Mouse (Mus musculus): Measurements from ENCODE around the gene Pou2af1. TPM values are rescaled to one million over a fixed set of nuclear protein-coding genes. Genes with fewer than 3 reads are reported as not detected.

The Pou2af1 gene
- total RNA-seq (2021), result under 1 TPM; 0.48 to 0.61 TPM
- long read RNA-seq, experiment 1, partial matches to known transcripts, result 2 of 2 reads
- long read RNA-seq, experiment 1, other reads (novel, unspliced or antisense), result 0 of 2 reads
- long read RNA-seq, experiment 2, result 0 reads

- intact Hi-C loops (cut with DNase I), result no loop called here
- DNase-seq, result no peak
Measured at GRCm38 (mm10) chr9:51213023-51213728, at the start of gene Pou2af1. Gene Pou2af1 (plus strand): TSS chr9:51213708.

GRCm38 (mm10) chr9:51163989-51164388, 49.5 kb upstream of the Pou2af1 start:
- no peak for DNase-seq
- intact Hi-C loops (cut with DNase I), result loop anchor here (5.0 kb wide), 1 partner anchor 743 kb away; no protein-coding TSS in a partner anchor

DNA sequence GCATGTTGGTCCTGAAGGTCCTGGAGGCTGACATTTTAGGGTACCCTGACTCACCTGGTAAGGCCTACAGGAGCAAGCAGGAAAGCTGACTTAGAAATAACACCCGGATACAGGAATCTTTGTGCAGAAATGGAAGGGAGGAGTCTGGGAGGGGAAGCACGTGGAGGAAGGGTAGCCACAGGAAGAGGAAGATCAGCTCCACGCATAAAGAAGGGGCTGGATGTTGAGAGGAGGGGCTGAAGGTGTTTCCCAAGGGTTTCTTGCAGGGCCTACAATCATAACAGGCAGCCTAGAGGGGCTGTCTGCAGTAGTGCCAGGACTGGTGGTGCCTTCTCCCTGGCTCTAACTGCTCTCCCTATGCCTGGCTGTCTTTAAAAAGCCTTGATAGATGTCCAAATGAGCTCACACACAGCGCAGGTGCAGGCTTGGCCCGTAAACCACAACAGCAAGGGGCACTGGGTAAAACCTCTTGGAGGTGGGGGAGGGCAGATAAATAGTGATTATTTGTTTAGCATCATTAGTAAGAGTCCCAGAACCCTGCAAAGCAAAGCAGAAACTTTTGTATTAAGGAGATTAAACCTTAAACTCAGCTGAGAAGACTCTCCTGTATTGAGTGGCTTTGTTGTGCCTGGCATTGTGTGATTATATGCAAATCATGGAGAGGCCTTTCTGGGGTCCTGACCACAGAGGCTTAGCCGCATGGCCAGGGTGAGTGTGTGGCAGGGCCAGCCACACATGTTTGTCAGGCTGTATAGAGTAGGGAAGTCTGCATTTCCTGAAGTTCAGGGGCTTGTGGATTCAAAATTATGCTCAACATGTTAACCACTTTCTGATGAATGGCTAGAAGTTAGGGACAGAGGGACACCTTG, 48.0 kb upstream of the Pou2af1 start, which contains the start of gene Gm32742:
Gene Gm32742, minus strand, starts transcription at position 206 of the 869 bp plus-strand sequence.
- no peak for DNase-seq
- intact Hi-C loops (cut with DNase I), result no loop called here

DNA sequence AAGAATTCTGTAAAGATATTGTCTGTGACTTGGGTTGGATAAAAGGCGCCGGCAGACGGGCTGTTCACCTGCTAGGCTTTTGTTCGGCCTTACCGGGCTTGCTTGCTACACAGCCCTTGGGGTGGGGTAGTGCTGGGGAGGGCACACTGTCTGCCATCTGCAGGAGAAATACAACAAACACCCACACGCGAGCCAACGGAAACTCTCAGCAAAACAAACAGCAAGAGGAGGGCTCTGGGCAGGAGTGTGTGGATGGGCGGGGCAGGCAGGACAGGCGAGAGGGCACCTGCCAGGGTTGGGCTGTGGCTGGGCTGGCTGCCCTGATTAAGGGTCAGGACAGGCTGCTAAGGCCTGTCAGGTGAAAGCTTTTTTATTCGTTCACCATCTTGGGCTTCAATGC, 45.6 kb upstream of the Pou2af1 start:
- intact Hi-C loops (cut with DNase I), result no loop called here
- no peak for DNase-seq

DNA sequence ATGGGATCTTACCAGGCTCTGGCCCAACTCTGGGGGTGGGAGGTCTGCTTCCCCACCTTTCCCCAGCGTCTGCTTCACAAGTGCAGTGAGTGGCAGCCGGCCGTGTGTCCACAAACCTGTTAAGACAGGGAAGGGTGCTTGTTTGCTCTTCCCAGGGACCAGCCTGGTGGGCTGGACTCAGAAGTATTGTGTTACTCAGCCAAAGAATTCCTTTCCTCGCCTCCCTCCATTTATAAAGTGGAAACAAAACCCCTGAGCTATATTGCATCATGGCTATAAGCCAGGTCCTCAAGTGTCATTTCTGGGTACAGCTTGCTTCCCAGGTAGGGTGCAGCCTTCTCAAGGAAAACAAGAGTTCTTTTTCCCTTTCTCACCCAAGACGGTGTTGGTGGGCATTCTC, 44.8 kb upstream of the Pou2af1 start:
- no peak for DNase-seq
- intact Hi-C loops (cut with DNase I), result no loop called here

- no peak for DNase-seq
- intact Hi-C loops (cut with DNase I), result no loop called here
Measured at GRCm38 (mm10) chr9:51169133-51169532, 44.4 kb upstream of the Pou2af1 start.

GRCm38 (mm10) chr9:51170298-51170697, 43.2 kb upstream of the Pou2af1 start:
- intact Hi-C loops (cut with DNase I), result no loop called here

DNA sequence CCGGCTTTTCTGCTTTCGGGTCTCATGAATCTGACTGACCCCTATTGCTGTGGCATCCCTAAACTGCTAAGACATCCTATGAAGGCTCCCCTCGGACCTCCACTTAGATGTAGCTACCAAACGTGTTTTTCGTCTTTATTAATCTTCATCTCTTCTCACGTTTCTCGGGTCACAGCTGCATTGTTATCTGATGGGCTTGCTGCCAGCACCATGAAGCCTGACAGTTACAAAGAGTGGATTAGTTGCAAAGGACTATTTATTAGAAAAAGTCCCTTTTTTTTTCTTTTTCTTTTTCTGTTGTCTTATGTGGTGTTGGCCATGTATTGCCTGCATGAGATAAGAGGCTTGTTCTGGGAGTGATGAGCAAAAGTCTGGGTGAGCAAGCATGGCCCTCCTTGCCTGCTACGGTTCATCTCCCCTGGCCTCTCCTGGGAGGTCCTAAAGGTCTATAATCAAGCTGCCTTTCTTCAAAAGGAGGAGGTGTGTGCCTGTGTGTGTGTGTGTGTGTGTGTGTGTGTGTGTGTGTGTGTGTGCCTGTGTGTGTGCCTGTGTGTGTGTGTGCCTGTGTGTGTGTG, 38.5 kb upstream of the Pou2af1 start:
- DNase-seq, result no peak
- intact Hi-C loops (cut with DNase I), result no loop called here

More at GRCm38 (mm10) chr9:51170298-51170697, 43.2 kb upstream of the Pou2af1 start:
- no peak for DNase-seq

DNA sequence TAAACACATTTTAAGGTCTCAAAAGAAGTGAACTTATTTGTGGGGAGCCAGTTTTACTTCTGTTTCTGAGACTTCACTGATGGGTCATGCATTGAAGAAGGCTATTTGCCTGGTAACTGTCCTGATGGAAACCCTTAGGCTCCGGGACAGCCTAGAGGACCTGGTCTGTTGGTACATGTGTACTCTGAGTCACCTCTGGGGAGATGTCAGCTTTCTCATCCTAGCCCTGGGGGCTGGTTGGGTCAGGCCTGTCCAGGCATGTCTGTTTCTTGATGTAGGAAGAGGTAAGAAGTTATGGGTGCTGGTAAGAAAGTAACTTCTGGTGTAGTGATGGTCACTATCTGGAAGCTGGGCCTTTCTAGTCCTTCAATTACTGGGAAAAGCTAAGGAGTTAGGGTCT, 37.8 kb upstream of the Pou2af1 start:
- no peak for DNase-seq
- intact Hi-C loops (cut with DNase I), result no loop called here

DNA sequence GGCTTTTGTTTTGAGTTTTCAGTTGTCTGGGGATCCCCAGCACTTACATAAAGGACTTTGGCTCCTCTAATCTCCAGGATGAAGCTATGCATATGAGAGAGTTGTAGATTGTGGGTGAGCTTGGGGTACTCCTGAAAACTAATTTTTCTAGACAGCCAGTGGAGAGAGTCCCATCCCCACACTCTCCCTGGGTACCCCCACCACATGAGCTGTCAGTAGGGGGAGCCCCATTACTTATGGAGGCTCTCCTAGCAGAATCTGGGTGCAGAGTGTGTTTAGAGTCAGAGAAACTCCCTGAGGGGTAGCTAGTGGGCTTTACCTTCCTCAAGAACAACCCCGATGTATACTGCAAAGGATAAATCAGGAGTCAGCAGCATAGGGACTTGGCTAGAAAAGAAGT, 35.2 kb upstream of the Pou2af1 start:
- DNase-seq, result no peak
- intact Hi-C loops (cut with DNase I), result no loop called here

- intact Hi-C loops (cut with DNase I), result loop anchor here (5.0 kb wide), 1 partner anchor 97 kb away; the partner anchor contains the start of gene Colca2
- peak in 1 of 2 experiments; percentile 33 for DNase-seq
Measured at GRCm38 (mm10) chr9:51180621-51181020, 32.9 kb upstream of the Pou2af1 start.

GRCm38 (mm10) chr9:51182716-51183710, 30.5 kb upstream of the Pou2af1 start:
- no peak for DNase-seq
- intact Hi-C loops (cut with DNase I), result loop anchor here (5.0 kb wide), 1 partner anchor 94 kb away; the partner anchor contains the start of gene Colca2

- intact Hi-C loops (cut with DNase I), result no loop called here
- DNase-seq, result no peak
Measured at GRCm38 (mm10) chr9:51185386-51185785, 28.1 kb upstream of the Pou2af1 start.

DNA sequence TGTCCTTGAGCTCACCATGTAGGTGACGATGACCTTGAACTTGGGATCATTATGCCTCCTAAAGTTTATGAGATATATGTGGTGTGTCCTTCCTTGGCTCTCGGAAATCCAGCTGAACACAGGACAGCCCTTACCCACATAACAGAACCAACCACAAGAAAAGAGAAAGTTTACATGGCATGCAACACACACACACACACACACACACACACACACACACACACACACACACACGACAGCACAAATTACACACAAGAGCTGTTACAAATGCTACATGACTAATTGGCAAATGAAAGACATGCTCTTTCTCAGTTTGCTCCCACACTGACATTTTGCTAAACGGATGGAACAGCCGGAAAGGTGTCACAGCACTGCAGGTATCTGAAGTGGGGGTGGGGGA, 27.6 kb upstream of the Pou2af1 start:
- no peak for DNase-seq
- intact Hi-C loops (cut with DNase I), result no loop called here

- intact Hi-C loops (cut with DNase I), result no loop called here
- DNase-seq, result no peak
Measured at GRCm38 (mm10) chr9:51190655-51191054, 22.9 kb upstream of the Pou2af1 start.

DNA sequence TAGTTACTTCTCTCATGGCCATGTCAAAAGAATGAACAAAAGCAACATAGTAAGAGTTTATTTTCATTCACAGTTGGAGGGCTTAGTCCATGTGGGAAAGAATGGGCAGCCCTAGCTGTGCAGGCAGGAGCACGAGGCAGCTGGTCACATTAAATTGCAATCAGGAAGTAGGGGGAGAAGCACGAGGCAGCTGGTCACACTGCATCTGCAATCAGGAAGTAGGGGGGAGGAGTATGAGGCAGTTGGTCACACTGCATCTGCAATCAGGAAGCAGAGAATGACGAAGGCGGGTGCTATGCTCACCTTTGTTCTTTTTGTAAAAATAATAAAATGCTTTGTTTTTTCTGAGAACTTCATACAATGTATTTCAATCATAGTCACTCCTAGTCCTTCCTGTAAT, 18.7 kb upstream of the Pou2af1 start:
- intact Hi-C loops (cut with DNase I), result no loop called here
- DNase-seq, result no peak

DNA sequence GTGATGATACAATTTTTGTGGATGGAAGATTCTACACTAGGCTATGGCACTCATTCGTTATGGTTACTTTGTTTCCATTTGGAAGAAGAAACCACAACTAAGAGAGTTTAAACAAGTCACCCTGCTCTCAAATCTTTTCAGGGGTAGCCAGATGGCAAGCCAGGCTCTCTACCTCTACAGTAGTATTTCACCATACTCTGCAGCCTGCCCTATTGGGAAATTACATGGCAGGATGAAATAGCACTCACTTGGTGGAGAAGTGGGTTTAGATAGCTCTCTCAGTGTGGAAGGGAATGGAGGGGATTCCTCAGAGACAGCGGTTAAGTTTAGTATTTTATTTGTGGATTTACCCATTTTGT, 4.6 kb upstream of the Pou2af1 start:
- intact Hi-C loops (cut with DNase I), result no loop called here
- no peak for DNase-seq

- intact Hi-C loops (cut with DNase I), result no loop called here
- DNase-seq, result no peak
Measured at GRCm38 (mm10) chr9:51211191-51211590, 2.3 kb upstream of the Pou2af1 start.

GRCm38 (mm10) chr9:51213729-51214237, 275 bp downstream of the Pou2af1 start:
- intact Hi-C loops (cut with DNase I), result no loop called here
- DNase-seq, result no peak

GRCm38 (mm10) chr9:51215311-51215710, 1.8 kb downstream of the Pou2af1 start:
- DNase-seq, result no peak

More at GRCm38 (mm10) chr9:51215311-51215710, 1.8 kb downstream of the Pou2af1 start:
- intact Hi-C loops (cut with DNase I), result no loop called here
